Mouse (Mus musculus) hindbrain, postnatal 0 days (tissue): ENCODE results near the gene Il1r1. TPM values are rescaled to one million over a fixed set of nuclear protein-coding genes. Genes with fewer than 3 reads are reported as not detected.
A peak's percentile ranks its signal among the peaks of the same experiment; 100 is the strongest.
"Not testable (repeated sequence)": the region's sequence is repeated elsewhere in the genome, so short reads cannot be mapped to it uniquely, and the experiment has no call there.

Experiments
- ATAC-seq: fragments of 200-750 bp; cut with Nextera tagmentation; 2 replicates; pipeline ENCODE4 v1.8.0; 2017; ENCODE audit warnings: mild to moderate bottlenecking, moderate TSS enrichment, moderate library complexity
- DNase-seq: peaks from one replicate; pipeline ENCODE4 v3.0.0-alpha.2; 2015; ENCODE audit warnings: low spot score
- H3K27ac ChIP-seq: fragments of 300-500 bp; sonication (generic); 2 replicates; pipeline ENCODE4 v1.5.1; 2014; ENCODE audit warnings: mild to moderate bottlenecking
- H3K27me3 ChIP-seq: fragments of 300-500 bp; sonication (generic); 2 replicates; pipeline ENCODE4 v1.6.1; 2014; ENCODE audit warnings: low read length, mixed read lengths; ENCODE audit not compliant: insufficient read depth
- H3K36me3 ChIP-seq: fragments of 300-500 bp; sonication (generic); 2 replicates; pipeline ENCODE4 v1.6.1; 2014; ENCODE audit warnings: low read length, mixed read lengths; ENCODE audit not compliant: insufficient read depth
- H3K4me1 ChIP-seq: fragments of 300-500 bp; sonication (generic); 2 replicates; pipeline ENCODE4 v1.6.1; 2014; ENCODE audit warnings: antibody characterized with exemption, low read length, mixed read lengths; ENCODE audit not compliant: insufficient read depth
- H3K4me2 ChIP-seq: fragments of 300-500 bp; sonication (generic); 2 replicates; pipeline ENCODE4 v1.6.1; 2014; ENCODE audit warnings: low read depth, mild to moderate bottlenecking, low read length, moderate library complexity, mixed read lengths
- H3K4me3 ChIP-seq: fragments of 300-500 bp; sonication (generic); 2 replicates; pipeline ENCODE4 v1.5.1; 2014; ENCODE audit warnings: low read length
- H3K9ac ChIP-seq: fragments of 300-500 bp; sonication (generic); replicated peaks from 2 replicates; pipeline ENCODE4 v1.6.1; 2014; ENCODE audit warnings: mild to moderate bottlenecking, low read length, moderate library complexity, mixed read lengths
- H3K9me3 ChIP-seq: fragments of 300-500 bp; sonication (generic); 2 replicates; pipeline ENCODE4 v1.6.1; 2016; ENCODE audit warnings: low read length, mixed read lengths
- CTCF ChIP-seq: IDR thresholded peaks from 2 replicates; pipeline ENCODE4 v1.5.1; 2016; ENCODE audit warnings: antibody characterized with exemption, control low read depth, low read depth
- WGBS: fragments of 180-500 bp; shearing (Covaris S2); extraction: QIAGEN DNeasy Blood & Tissue Kit; methylation state at CpG from one replicate; pipeline ENCODE4 v1.1.7; 2014; 5-methylcytosine and 5-hydroxymethylcytosine counted together
- polyA plus RNA-seq: library from polyadenylated mRNA; unstranded; fragments of >200 nt; fragmentation: Nextera tagmentation; extraction: Ambion mirVana; gene quantifications from 2 replicates; pipeline ENCODE4 v1.2.1, GENCODE M21; 2015
- total RNA-seq: library from RNA; depleted of rRNA; stranded (reverse); fragments of >200 nt; gene quantifications from 2 replicates; pipeline ENCODE4 v1.2.3, GENCODE M21; 2014

Gene Il1r1
- total and polyA plus RNA-seq, 2 experiments from 2014 or later = 0.63 to 0.78 TPM

DNA sequence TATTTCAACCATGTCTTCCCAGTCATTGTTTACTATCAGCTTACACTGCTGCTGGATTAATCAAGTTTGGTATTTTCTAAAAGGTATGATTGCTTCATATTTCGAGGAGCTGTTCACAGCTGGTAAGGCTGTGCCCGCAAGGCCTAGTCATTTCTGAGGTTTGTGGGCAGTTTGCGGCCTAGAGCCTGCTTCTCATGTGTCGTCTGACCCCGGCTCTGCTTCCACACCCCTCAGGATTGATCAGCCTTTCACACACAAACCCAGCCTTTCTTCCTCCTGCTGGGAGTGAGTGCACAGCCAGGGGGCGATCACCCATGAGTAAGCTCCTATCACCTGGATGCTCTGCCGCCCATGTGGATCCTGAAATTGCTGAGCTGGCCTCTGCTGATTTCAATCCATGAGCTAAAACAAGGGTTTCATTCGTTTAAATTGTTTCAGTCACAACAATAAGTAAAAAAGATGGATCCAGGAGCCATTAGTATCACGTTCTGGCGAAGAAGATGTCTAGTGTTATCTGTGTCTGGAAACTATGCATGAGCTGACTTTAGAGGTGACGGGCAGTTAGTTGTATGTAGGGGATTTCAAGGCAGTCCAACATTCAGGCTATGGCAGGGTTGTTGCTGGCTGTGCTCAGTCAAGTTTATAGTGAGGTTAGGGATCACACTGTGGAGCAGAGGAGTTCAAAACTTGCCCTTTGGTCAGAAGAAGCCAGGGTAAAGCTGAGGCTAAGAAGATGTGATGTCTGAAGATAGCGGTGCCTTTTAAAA, 65.8 kb downstream of the Il1r1 start:
- no peak overlapping the region for H3K27ac ChIP-seq
- H3K36me3 ChIP-seq = no peaks in the 10 kb centered on the region
- no peak for DNase-seq
- ATAC-seq = no peak
- H3K4me2 ChIP-seq = no peak overlapping the region
- TF ChIP-seq CTCF = no peak
- no peak overlapping the region for H3K9ac ChIP-seq
- no peaks in the 10 kb centered on the region for H3K27me3 ChIP-seq
- H3K4me3 ChIP-seq = no peak overlapping the region
- no peaks in the 10 kb centered on the region for H3K9me3 ChIP-seq
- no peaks in the 10 kb centered on the region for H3K4me1 ChIP-seq
- WGBS = 79% methylated on average over 12 of the region's 12 CpGs

DNA sequence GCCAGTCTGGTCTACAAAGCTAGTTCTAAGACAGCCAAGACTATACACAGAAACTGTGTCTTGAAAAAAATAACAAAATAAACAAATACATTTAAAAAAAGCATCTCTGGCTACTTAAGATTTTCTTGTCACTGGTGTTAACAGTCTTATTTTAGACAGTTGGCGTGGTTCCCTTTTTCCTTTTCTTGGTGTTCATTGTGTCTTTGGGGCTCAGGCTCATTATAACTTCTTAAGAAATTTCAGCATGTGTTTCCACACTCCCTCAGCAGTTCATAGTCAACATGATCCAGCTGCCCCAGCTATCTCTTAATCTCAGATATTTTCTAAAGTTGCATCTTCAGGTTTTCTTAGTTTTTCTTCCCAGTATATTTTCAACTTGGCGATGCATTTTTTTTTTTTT, 67.4 kb downstream of the Il1r1 start:
- Histone ChIP-seq H3K9ac (no peak overlapping the region), H3K27ac (no peak overlapping the region), H3K27me3 (no peaks in the 10 kb centered on the region), H3K4me1 (no peaks in the 10 kb centered on the region), H3K4me2 (no peak overlapping the region), H3K36me3 (no peaks in the 10 kb centered on the region), H3K9me3 (no peaks in the 10 kb centered on the region), H3K4me3 (no peak overlapping the region)
- WGBS = 95% methylated on average over 2 of the region's 2 CpGs
- TF ChIP-seq CTCF = no peak
- ATAC-seq (no peak), DNase-seq (no peak)

- no peaks in the 10 kb centered on the region for H3K27me3 ChIP-seq
- no peak overlapping the region for H3K9ac ChIP-seq
- no peak overlapping the region for H3K4me3 ChIP-seq
- no peak for ATAC-seq
- no peaks in the 10 kb centered on the region for H3K9me3 ChIP-seq
- DNase-seq = no peak
- peak; percentile 31 for TF ChIP-seq CTCF
- no peaks in the 10 kb centered on the region for H3K4me1 ChIP-seq
- no peak overlapping the region for H3K4me2 ChIP-seq
- whole genome bisulfite sequencing = 94% methylated on average over 7 of the region's 7 CpGs
- H3K27ac ChIP-seq = no peak overlapping the region
- no peaks in the 10 kb centered on the region for H3K36me3 ChIP-seq
Observed at GRCm38 (mm10) chr1:40293891-40294290, 69.0 kb downstream of the Il1r1 start.

DNA sequence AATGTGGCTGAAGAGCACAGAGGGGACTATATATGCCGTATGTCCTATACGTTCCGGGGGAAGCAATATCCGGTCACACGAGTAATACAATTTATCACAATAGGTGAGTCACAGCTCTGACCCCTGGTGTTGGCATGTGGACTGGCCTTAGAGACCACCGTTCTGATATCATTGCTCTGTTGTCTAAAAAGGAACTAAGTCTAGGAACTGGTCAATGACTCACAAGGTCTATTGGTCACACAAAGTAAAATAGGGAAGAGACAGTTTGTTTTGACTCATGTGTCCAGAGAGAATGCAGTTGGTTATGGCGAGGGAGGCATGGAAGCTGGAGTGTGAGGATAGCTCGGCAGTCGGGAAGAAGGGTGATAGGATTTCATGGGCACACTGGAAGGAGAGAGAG, 69.9 kb downstream of the Il1r1 start:
- 92% methylated on average over 9 of the region's 9 CpGs for WGBS
- TF ChIP-seq CTCF = no peak
- no peaks in the 10 kb centered on the region for H3K36me3 ChIP-seq
- no peak overlapping the region for H3K4me3 ChIP-seq
- H3K9me3 ChIP-seq = no peaks in the 10 kb centered on the region
- DNase-seq = no peak
- no peak for ATAC-seq
- H3K4me1 ChIP-seq = no peaks in the 10 kb centered on the region
- H3K27me3 ChIP-seq = no peaks in the 10 kb centered on the region
- H3K27ac ChIP-seq = no peak overlapping the region
- no peak overlapping the region for H3K9ac ChIP-seq
- no peak overlapping the region for H3K4me2 ChIP-seq

GRCm38 (mm10) chr1:40298053-40298452, 73.2 kb downstream of the Il1r1 start:
- no peak overlapping the region for H3K9ac ChIP-seq
- H3K4me2 ChIP-seq = no peak overlapping the region
- H3K36me3 ChIP-seq = no peaks in the 10 kb centered on the region
- TF ChIP-seq CTCF = no peak
- no peaks in the 10 kb centered on the region for H3K27me3 ChIP-seq
- ATAC-seq (no peak), DNase-seq (no peak)
- no peak overlapping the region for H3K4me3 ChIP-seq
- 88% methylated on average over 2 of the region's 2 CpGs for WGBS
- no peak overlapping the region for H3K27ac ChIP-seq
- H3K9me3 ChIP-seq = no peaks in the 10 kb centered on the region
- H3K4me1 ChIP-seq = no peaks in the 10 kb centered on the region

DNA sequence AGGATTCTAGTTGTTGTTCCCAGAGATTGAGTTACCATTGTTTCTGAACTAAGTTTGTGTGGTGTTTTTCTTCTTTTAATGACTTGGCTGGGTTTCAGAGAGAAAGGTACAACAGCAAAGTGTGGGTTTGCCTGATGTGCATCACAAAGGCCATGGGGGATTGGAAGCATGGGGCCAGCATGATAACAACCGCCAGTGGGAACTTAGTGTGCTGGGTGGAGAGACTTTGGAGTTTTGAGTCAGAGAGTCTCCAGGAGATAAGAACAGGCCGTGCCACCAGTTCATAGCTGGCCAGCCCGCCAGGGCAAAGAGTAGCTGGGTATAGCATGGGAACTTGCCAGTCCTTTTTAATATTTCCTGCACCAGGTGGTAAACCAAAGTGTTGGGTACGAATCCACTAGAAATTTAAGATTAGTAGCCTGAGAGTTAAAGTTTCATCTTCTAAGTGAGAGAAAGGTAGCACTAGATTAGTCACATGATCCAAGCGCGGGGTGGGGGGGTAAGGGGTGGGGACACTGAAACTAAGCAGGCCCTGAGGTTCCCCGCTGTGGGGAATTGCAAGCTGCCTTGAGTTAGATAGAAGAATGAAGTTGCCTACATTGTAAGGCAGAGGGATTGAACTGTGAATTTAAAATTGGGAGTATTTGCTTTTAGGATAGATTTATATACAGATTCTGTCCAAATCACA, 78.4 kb downstream of the Il1r1 start:
- Histone ChIP-seq H3K9ac (no peak overlapping the region), H3K27ac (no peak overlapping the region), H3K4me1 (no peaks in the 10 kb centered on the region), H3K27me3 (no peaks in the 10 kb centered on the region), H3K4me3 (no peak overlapping the region), H3K4me2 (no peak overlapping the region), H3K36me3 (no peaks in the 10 kb centered on the region), H3K9me3 (no peaks in the 10 kb centered on the region)
- TF ChIP-seq CTCF = no peak
- DNase-seq (no peak), ATAC-seq (no peak)
- WGBS = 60% methylated on average over 7 of the region's 7 CpGs

DNA sequence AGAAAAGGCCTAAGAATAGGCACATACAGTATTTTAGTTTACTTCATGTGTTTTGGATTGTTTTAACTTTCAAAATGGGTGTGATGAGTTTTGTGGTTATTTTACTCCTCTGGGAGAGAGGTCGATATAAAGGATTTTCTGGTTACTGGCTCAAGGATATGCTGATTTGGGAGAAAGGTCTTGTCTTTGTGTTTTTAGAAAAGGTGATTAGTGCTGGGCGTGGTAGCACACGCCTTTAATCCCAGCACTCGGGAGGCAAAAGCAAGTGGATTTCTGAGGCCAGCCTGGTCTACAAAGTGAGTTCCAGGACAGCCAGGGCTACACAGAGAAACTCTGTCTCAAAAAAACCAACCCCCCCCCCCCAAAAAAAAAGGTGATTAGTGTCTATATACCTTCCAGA, 79.4 kb downstream of the Il1r1 start:
- H3K4me2 ChIP-seq, H3K36me3 ChIP-seq, H3K4me1 ChIP-seq, H3K27ac ChIP-seq, H3K9ac ChIP-seq, ATAC-seq, H3K9me3 ChIP-seq, H3K27me3 ChIP-seq, H3K4me3 ChIP-seq, DNase-seq: not testable (repeated sequence)
- 68% methylated on average over 4 of the region's 4 CpGs for WGBS
